Comparison of ENCODE assay signal across 8 mouse cellular contexts in genomic region chr1:36683810-36684467, GRCm38 (mm10). TPM values are rescaled to one million over a fixed set of nuclear protein-coding genes. Genes with fewer than 3 reads are reported as not detected.
DNase-seq lines count a peak whose midpoint lies in the region; ATAC-seq lines count a peak whose summit lies in the region.

No protein-coding gene starts in this region.

- ATAC-seq in intestine, embryonic 14.5 days (replicated peaks; ENCODE audit: low FRiP score, low TSS enrichment, low read depth): peak; percentile 75

- no peaks in the 10 kb centered on the region for H3K27me3 ChIP-seq in intestine, embryonic 14.5 days (replicated peaks; ENCODE audit: control insufficient read depth, insufficient read depth, low read length)

- peak; percentile 52 for DNase-seq in WW6 (ENCODE audit: low read depth, low spot score)
- peak; percentile 78 to 91 for DNase-seq in cerebellum, postnatal 25 days
- peak; percentile 82 for DNase-seq in gastrocnemius, adult 18-20 months (ENCODE audit: low spot score)
- DNase-seq in intestine, embryonic 14.5 days (ENCODE audit: low spot score): peak; percentile 78
- DNase-seq in left cerebral cortex, postnatal 10 days (ENCODE audit: extremely low spot score in 1 of 2, low spot score in 2 of 2): peak; percentile 83 to 90
- DNase-seq in mesoderm, embryonic 11.5 days (ENCODE audit: low read depth, low spot score): peak; percentile 81
- peak; percentile 76 for DNase-seq in right cerebral cortex, postnatal 25 days
- peak; percentile 67 for DNase-seq in urinary bladder, postnatal 25 days (ENCODE audit: low spot score)

- no peak overlapping the region for H3K27ac ChIP-seq in intestine, embryonic 14.5 days (ENCODE audit: low read depth)

- H3K9ac ChIP-seq in intestine, embryonic 14.5 days (ENCODE audit: low read length): no peak overlapping the region

- WGBS in intestine, embryonic 14.5 days: 11% methylated on average over 13 of the region's 13 CpGs

- peaks cover 3% of the 10 kb centered on the region; the same call in 1 of the 2 replicates for H3K4me1 ChIP-seq in intestine, embryonic 14.5 days (replicated peaks; ENCODE audit: control insufficient read depth, insufficient read depth, low read length)

- intact Hi-C loops in left cerebral cortex, postnatal 10 days (cut with DNase I): loop anchor here (1.0 kb wide), 1 partner anchor 137 kb away; the partner anchor contains the start of gene Ankrd39

- no peaks in the 10 kb centered on the region for H3K9me3 ChIP-seq in intestine, embryonic 14.5 days (ENCODE audit: control insufficient read depth, low read length)

- no peaks in the 10 kb centered on the region for H3K36me3 ChIP-seq in intestine, embryonic 14.5 days (ENCODE audit: control insufficient read depth, insufficient read depth, low read length)

- no peak overlapping the region for H3K4me2 ChIP-seq in intestine, embryonic 14.5 days (ENCODE audit: low read length)

- no peak overlapping the region for H3K4me3 ChIP-seq in intestine, embryonic 14.5 days (ENCODE audit: low read depth, low read length)

RNA-seq across cellular contexts. Expression of gene Fam178b, which starts 1.0 kb away (rescaled TPM):
- under 1 TPM; 0.43 to 0.59 TPM for total RNA-seq in gastrocnemius, adult 18-20 months (2021)
- polyA plus RNA-seq in intestine, embryonic 14.5 days (2014; fragmentation: Nextera tagmentation; extraction: Ambion mirVana): 0.39 and 0.55 TPM in 2 replicates
- under 1 TPM in 1 of 2 experiments, not detected in 1; 0.69 TPM for total RNA-seq in left cerebral cortex, postnatal 10 days (2021)

RNA-seq across cellular contexts. Expression of gene Cox5b, which starts 7.3 kb away (rescaled TPM):
- 1,000 to 10,000 TPM; 1,366 to 1,435 TPM for total RNA-seq in gastrocnemius, adult 18-20 months (2021)
- 736 and 800 TPM in 2 replicates for polyA plus RNA-seq in intestine, embryonic 14.5 days (2014; fragmentation: Nextera tagmentation; extraction: Ambion mirVana)
- total RNA-seq in left cerebral cortex, postnatal 10 days (2021): 100 to 1,000 TPM; 610 to 632 TPM

RNA-seq across cellular contexts. Expression of gene 4933424G06Rik, which starts 26.0 kb away (rescaled TPM):
- 1 to 10 TPM in 1 of 2 experiments, under 1 TPM in 1; 0.66 to 1.2 TPM for total RNA-seq in gastrocnemius, adult 18-20 months (2021)
- not detected in 2 replicates for polyA plus RNA-seq in intestine, embryonic 14.5 days (2014; fragmentation: Nextera tagmentation; extraction: Ambion mirVana)
- under 1 TPM; 0.71 to 0.81 TPM for total RNA-seq in left cerebral cortex, postnatal 10 days (2021)

RNA-seq across cellular contexts. Expression of gene Actr1b, which starts 30.3 kb away (rescaled TPM):
- total RNA-seq in gastrocnemius, adult 18-20 months (2021): 100 to 1,000 TPM; 138 to 147 TPM
- 97.0 and 101 TPM in 2 replicates for polyA plus RNA-seq in intestine, embryonic 14.5 days (2014; fragmentation: Nextera tagmentation; extraction: Ambion mirVana)
- 100 to 1,000 TPM; 202 to 213 TPM for total RNA-seq in left cerebral cortex, postnatal 10 days (2021)
